Mouse (Mus musculus) G1E (cell line): Measurements from ENCODE around the gene Supt3.

Source experiments
- CTCF ChIP-seq: IDR thresholded peaks from 2 replicates; pipeline ENCODE4 v1.5.1; 2012; ENCODE audit warnings: low read depth, low read length, inconsistent platforms, mixed read lengths
- GATA1 ChIP-seq: IDR thresholded peaks from 2 replicates; pipeline ENCODE4 v1.6.1; 2012; ENCODE audit warnings: borderline replicate concordance, low read length, inconsistent platforms, mixed read lengths
- GATA2 ChIP-seq: IDR thresholded peaks from 2 replicates; pipeline ENCODE4 v1.6.1; 2012; ENCODE audit warnings: low read depth, low read length, inconsistent platforms, borderline replicate concordance
- POLR2AphosphoS5 ChIP-seq: IDR thresholded peaks from 2 replicates; pipeline ENCODE4 v1.6.1; 2012; ENCODE audit warnings: low read depth, low read length, inconsistent platforms; ENCODE audit not compliant: insufficient replicate concordance

- TF ChIP-seq CTCF (no peak), GATA1 (no peak), POLR2AphosphoS5 (no peak), GATA2 (no peak)
Measured at GRCm38 (mm10) chr17:44945333-44945732, 168.4 kb downstream of the Supt3 start.
